25 mouse cellular contexts compared by ENCODE assay signal in the genomic region with DNA sequence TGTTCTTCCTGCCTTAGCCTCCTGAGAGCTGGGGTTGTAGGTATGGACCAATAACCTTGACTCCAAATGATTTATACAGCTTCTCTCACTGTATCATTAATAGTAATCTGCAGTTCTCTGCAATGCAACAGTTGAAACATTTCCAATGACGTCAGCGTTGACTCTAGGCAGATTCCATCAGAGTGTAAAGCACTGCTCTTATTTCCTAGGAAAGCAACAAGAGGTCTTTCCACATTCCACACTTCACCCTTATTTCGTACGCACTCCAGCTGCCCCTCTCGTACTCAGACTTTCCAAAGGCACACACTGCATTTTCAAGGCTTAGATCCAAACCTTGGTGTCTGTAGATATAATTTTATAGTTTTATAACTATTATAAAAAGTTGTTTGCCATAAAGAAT.
DNase-seq lines count a peak whose midpoint lies in the region; ATAC-seq and TF ChIP-seq lines count a peak whose summit lies in the region.
"Had no signal": no experiment of that assay in that cellular context is flagged by ENCODE, and none has a peak within 500 bp of the region (broad histone marks: within the 10 kb centered on the region; RNA-seq: fewer than 3 reads in every experiment).

No protein-coding gene starts in this region.

- DNase-seq in kidney, postnatal 10 days = peak; percentile 9
- DNase-seq in kidney, adult 8-10 months = no peak
- peak; percentile 1 for DNase-seq in fat pad, adult 2 months (ENCODE audit: extremely low read depth, low read depth, low spot score)
- DNase-seq in lung, postnatal 14 days = peak; percentile 2
- no peak for DNase-seq in MN1 (ENCODE audit: low spot score)
- DNase-seq: adrenal gland, adult 2 months; adrenal gland, postnatal 14 days; cerebellum, adult 11 months; cerebellum, adult 2 months; cerebellum, adult 9-11 months; cerebellum, postnatal 25 days; gastrocnemius, postnatal 10 days; gastrocnemius, postnatal 36 days; heart, adult 2 months had no signal

- no peak for TF ChIP-seq CTCF in intestine, postnatal 0 days (IDR thresholded peaks at IDR 0.05; ENCODE audit: low read depth)

- 0 out of 2 replicates have a peak, but pooled peaks have one; percentile 26 for ATAC-seq in intestine, embryonic 16.5 days
- no peak for ATAC-seq in intestine, postnatal 0 days
- no peak for ATAC-seq in hindbrain, embryonic 12.5 days (ENCODE audit: low FRiP score)
- ATAC-seq: forebrain, embryonic 15.5 days; hindbrain, embryonic 16.5 days had no signal

- no peak overlapping the region for H3K4me3 ChIP-seq in intestine, embryonic 16.5 days (ENCODE audit: low read length)
- no peak overlapping the region for H3K4me3 ChIP-seq in intestine, postnatal 0 days (ENCODE audit: low read depth, low read length)
- no peak overlapping the region for H3K4me3 ChIP-seq in hindbrain, embryonic 12.5 days
- H3K4me3 ChIP-seq: embryonic facial prominence, embryonic 12.5 days; embryonic facial prominence, embryonic 15.5 days; forebrain, embryonic 12.5 days; forebrain, embryonic 15.5 days; heart, adult 2 months; heart, embryonic 10.5 days; heart, embryonic 13.5 days; hindbrain, embryonic 13.5 days had no signal

- no peaks in the 10 kb centered on the region for H3K4me1 ChIP-seq in intestine, embryonic 16.5 days (ENCODE audit: control insufficient read depth, insufficient read depth, low read length)
- H3K4me1 ChIP-seq in intestine, postnatal 0 days (replicated peaks; ENCODE audit: control insufficient read depth, insufficient read depth, low read length) = no peaks in the 10 kb centered on the region
- H3K4me1 ChIP-seq in hindbrain, embryonic 12.5 days = no peaks in the 10 kb centered on the region
- H3K4me1 ChIP-seq: embryonic facial prominence, embryonic 12.5 days; embryonic facial prominence, embryonic 15.5 days; forebrain, embryonic 12.5 days; forebrain, embryonic 15.5 days; heart, embryonic 10.5 days; hindbrain, embryonic 13.5 days had no signal

- no peak overlapping the region for H3K27ac ChIP-seq in intestine, embryonic 16.5 days (ENCODE audit: low read length)
- H3K27ac ChIP-seq in intestine, postnatal 0 days (ENCODE audit: low read depth, low read length) = no peak overlapping the region
- no peak overlapping the region for H3K27ac ChIP-seq in hindbrain, embryonic 12.5 days
- H3K27ac ChIP-seq: embryonic facial prominence, embryonic 12.5 days; embryonic facial prominence, embryonic 15.5 days; forebrain, embryonic 12.5 days; forebrain, embryonic 15.5 days; heart, adult 2 months; heart, embryonic 10.5 days; heart, embryonic 13.5 days; hindbrain, embryonic 13.5 days had no signal

- H3K36me3 ChIP-seq in intestine, embryonic 16.5 days (ENCODE audit: control insufficient read depth, insufficient read depth, low read length) = no peaks in the 10 kb centered on the region
- peaks cover 27% of the 10 kb centered on the region for H3K36me3 ChIP-seq in intestine, postnatal 0 days (ENCODE audit: control insufficient read depth, insufficient read depth)
- peaks cover 15% of the 10 kb centered on the region; the same call in 1 of the 2 replicates for H3K36me3 ChIP-seq in hindbrain, embryonic 12.5 days

- 63% methylated on average over 5 of the region's 5 CpGs for WGBS in intestine, embryonic 16.5 days
- 67% methylated on average over 5 of the region's 5 CpGs for WGBS in intestine, postnatal 0 days
- 91% methylated on average over 5 of the region's 5 CpGs for WGBS in hindbrain, embryonic 12.5 days

- no peak overlapping the region for H3K4me2 ChIP-seq in intestine, embryonic 16.5 days (ENCODE audit: low read depth, low read length)
- H3K4me2 ChIP-seq in intestine, postnatal 0 days (replicated peaks; ENCODE audit: low read depth) = no peak overlapping the region
- no peak overlapping the region for H3K4me2 ChIP-seq in hindbrain, embryonic 12.5 days (replicated peaks)
- H3K4me2 ChIP-seq: embryonic facial prominence, embryonic 12.5 days; embryonic facial prominence, embryonic 15.5 days; forebrain, embryonic 12.5 days; forebrain, embryonic 15.5 days; heart, embryonic 13.5 days; hindbrain, embryonic 13.5 days had no signal

- H3K27me3 ChIP-seq in intestine, embryonic 16.5 days (replicated peaks; ENCODE audit: control insufficient read depth, insufficient read depth, low read length) = no peaks in the 10 kb centered on the region
- H3K27me3 ChIP-seq in intestine, postnatal 0 days (replicated peaks; ENCODE audit: control insufficient read depth, insufficient read depth, low read length) = no peaks in the 10 kb centered on the region
- no peaks in the 10 kb centered on the region for H3K27me3 ChIP-seq in hindbrain, embryonic 12.5 days
- H3K27me3 ChIP-seq: embryonic facial prominence, embryonic 12.5 days; embryonic facial prominence, embryonic 15.5 days; forebrain, embryonic 12.5 days; forebrain, embryonic 15.5 days; heart, embryonic 13.5 days; hindbrain, embryonic 13.5 days had no signal

- no peaks in the 10 kb centered on the region for H3K9me3 ChIP-seq in intestine, embryonic 16.5 days (ENCODE audit: control insufficient read depth, low read length)
- no peaks in the 10 kb centered on the region for H3K9me3 ChIP-seq in intestine, postnatal 0 days (ENCODE audit: control insufficient read depth)
- H3K9me3 ChIP-seq in hindbrain, embryonic 12.5 days (replicated peaks) = no peaks in the 10 kb centered on the region
- H3K9me3 ChIP-seq: embryonic facial prominence, embryonic 12.5 days; embryonic facial prominence, embryonic 15.5 days; forebrain, embryonic 12.5 days; forebrain, embryonic 15.5 days; heart, embryonic 10.5 days; heart, embryonic 13.5 days; hindbrain, embryonic 13.5 days had no signal

- H3K9ac ChIP-seq in intestine, embryonic 16.5 days (ENCODE audit: low read depth, low read length) = no peak overlapping the region
- no peak overlapping the region for H3K9ac ChIP-seq in intestine, postnatal 0 days (ENCODE audit: low read depth, low read length)
- no peak overlapping the region for H3K9ac ChIP-seq in hindbrain, embryonic 12.5 days
- H3K9ac ChIP-seq: embryonic facial prominence, embryonic 12.5 days; embryonic facial prominence, embryonic 15.5 days; forebrain, embryonic 12.5 days; forebrain, embryonic 15.5 days; heart, embryonic 13.5 days; hindbrain, embryonic 13.5 days had no signal

Comparison
In these comparisons a context has a peak if more than half of its experiments do, and no peak if none do; other contexts are left out.
1. DNase-seq: peak in kidney, postnatal 10 days (single experiment), fat pad, adult 2 months (single experiment) and lung, postnatal 14 days (single experiment); none in kidney, adult 8-10 months (0 of 2) and MN1 (single experiment).